Mouse (Mus musculus) bone marrow, adult 2 months (tissue): ENCODE data around the gene Xpnpep2.

Source experiments
- CTCF ChIP-seq: fragments of 200-500 bp; IDR thresholded peaks from 2 replicates; pipeline ENCODE4 v1.5.1; 2011; ENCODE audit warnings: low read length, control low read depth; ENCODE audit not compliant: control insufficient read depth, insufficient read depth
- POLR2A ChIP-seq: fragments of 200-500 bp; IDR thresholded peaks from 2 replicates; pipeline ENCODE4 v1.6.1; 2011; ENCODE audit warnings: low read depth, mild to moderate bottlenecking, control low read depth, low read length, borderline replicate concordance; ENCODE audit not compliant: control insufficient read depth

- no peak for TF ChIP-seq POLR2A
- TF ChIP-seq CTCF = no peak
Observed at GRCm38 (mm10) chrX:48062481-48062880, 46.0 kb upstream of the Xpnpep2 start.
